Mouse (Mus musculus) CH12.LX (cell line): ENCODE measurements at regions not wholly inside any gene's neighbourhood (a gene's known extent, or its start where the extent isn't known, plus 50 kb on each side); places are given as distances from the start of the nearest gene placed in this dataset.

Source experiments
- CHD2 ChIP-seq: IDR thresholded peaks from 2 replicates; pipeline ENCODE4 v1.6.1; 2011; ENCODE audit warnings: low read length, improper control_type of control experiment
- CTCF ChIP-seq, 2 experiments: IDR thresholded peaks in 1 of 2; conservative IDR thresholded peaks in 1 of 2; 2 replicates each; pipeline ENCODE4 v1.5.1; 2011 to 2012; ENCODE audit warnings: low read depth in 2 of 2, low read length in 2 of 2, improper control_type of control experiment in 1 of 2, inconsistent platforms in 1 of 2, mild to moderate bottlenecking in 1 of 2, moderate library complexity in 1 of 2
- EP300 ChIP-seq: IDR thresholded peaks from 2 replicates; pipeline ENCODE4 v1.6.1; 2011; ENCODE audit warnings: low read length, improper control_type of control experiment
- ETS1 ChIP-seq: conservative IDR thresholded peaks from 2 replicates; pipeline ENCODE4 v1.6.1; 2012; ENCODE audit warnings: low read depth, mild to moderate bottlenecking, inconsistent platforms, low read length, improper control_type of control experiment, moderate library complexity
- JUND ChIP-seq: conservative IDR thresholded peaks from 2 replicates; pipeline ENCODE4 v1.6.1; 2011; ENCODE audit warnings: low read depth, low read length, improper control_type of control experiment
- MAFK ChIP-seq: IDR thresholded peaks from 2 replicates; pipeline ENCODE4 v1.6.1; 2011; ENCODE audit warnings: low read length, improper control_type of control experiment; ENCODE audit not compliant: insufficient replicate concordance
- MAX ChIP-seq: IDR thresholded peaks from 2 replicates; pipeline ENCODE4 v1.6.1; 2011; ENCODE audit warnings: low read length, improper control_type of control experiment
- MAZ ChIP-seq: IDR thresholded peaks from 2 replicates; pipeline ENCODE4 v1.6.1; 2012; ENCODE audit warnings: low read depth, mild to moderate bottlenecking, inconsistent platforms, low read length, improper control_type of control experiment, moderate library complexity
- POLR2A ChIP-seq: IDR thresholded peaks from 2 replicates; pipeline ENCODE4 v1.6.1; 2011; ENCODE audit warnings: low read depth, mild to moderate bottlenecking, improper control_type of control experiment, low read length
- RCOR1 ChIP-seq: conservative IDR thresholded peaks from 2 replicates; pipeline ENCODE4 v1.6.1; 2012; ENCODE audit warnings: low read depth, mild to moderate bottlenecking, inconsistent platforms, low read length, improper control_type of control experiment
- UBTF ChIP-seq: IDR thresholded peaks from 2 replicates; pipeline ENCODE4 v1.6.1; 2012; ENCODE audit warnings: low read depth, mild to moderate bottlenecking, inconsistent platforms, low read length, improper control_type of control experiment, moderate library complexity
- ZKSCAN1 ChIP-seq: IDR thresholded peaks from 2 replicates; pipeline ENCODE4 v1.6.1; 2012; ENCODE audit warnings: low read depth, inconsistent platforms, low read length, improper control_type of control experiment, borderline replicate concordance

DNA sequence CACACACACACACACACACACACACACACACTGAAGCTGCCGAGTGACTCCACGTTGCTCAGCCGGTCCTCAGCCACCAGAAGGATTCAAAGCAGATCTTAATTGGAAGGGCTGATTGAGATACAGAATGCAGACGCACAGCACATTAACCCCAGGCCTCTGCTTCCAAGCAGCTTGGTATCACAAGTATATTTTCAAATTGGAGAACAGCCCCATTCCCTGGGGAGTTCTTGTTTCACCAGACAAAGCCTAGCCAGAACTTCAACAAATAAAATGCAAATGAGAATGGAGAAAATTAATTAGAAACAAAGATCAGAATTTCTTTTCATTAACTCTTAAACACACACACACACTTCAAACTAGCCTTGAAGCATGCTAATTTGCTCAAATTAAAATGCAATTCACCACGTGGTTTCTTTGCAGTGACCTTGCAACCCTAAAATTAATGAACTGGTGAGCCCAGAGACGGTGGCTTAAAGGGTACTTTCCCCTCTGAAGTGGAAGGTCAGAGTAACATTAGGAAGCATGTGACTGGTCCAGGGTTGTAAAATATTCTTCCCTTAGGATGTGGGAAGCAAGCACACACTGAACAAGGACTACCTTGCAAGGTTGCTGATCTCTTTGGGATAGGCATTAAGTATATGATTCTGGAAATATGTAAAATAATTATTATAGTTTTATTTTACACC lies 72.2 kb upstream of the Dapk1 start:
- no peak for TF ChIP-seq CTCF (conservative IDR thresholded peaks at IDR 0.05 in 1 of 2, IDR thresholded peaks at IDR 0.05 in 1 of 2; ENCODE audit: low read depth in 2 of 2, low read length in 2 of 2)
- TF ChIP-seq RCOR1, result no peak
- no peak for TF ChIP-seq ETS1
- TF ChIP-seq JUND, result no peak
- TF ChIP-seq MAX, result no peak
- no peak for TF ChIP-seq EP300
- no peak for TF ChIP-seq MAFK
- TF ChIP-seq POLR2A, result no peak
- TF ChIP-seq MAZ, result no peak
- TF ChIP-seq CHD2, result no peak
- no peak for TF ChIP-seq ZKSCAN1
- TF ChIP-seq UBTF, result no peak
